Mouse (Mus musculus): ENCODE data around the gene Nudt3. TPM values are rescaled to one million over a fixed set of nuclear protein-coding genes. Genes with fewer than 3 reads are reported as not detected.

Gene Nudt3
- polyA plus RNA-seq, 1 experiment from 2014 or later: 70.2 TPM

DNA sequence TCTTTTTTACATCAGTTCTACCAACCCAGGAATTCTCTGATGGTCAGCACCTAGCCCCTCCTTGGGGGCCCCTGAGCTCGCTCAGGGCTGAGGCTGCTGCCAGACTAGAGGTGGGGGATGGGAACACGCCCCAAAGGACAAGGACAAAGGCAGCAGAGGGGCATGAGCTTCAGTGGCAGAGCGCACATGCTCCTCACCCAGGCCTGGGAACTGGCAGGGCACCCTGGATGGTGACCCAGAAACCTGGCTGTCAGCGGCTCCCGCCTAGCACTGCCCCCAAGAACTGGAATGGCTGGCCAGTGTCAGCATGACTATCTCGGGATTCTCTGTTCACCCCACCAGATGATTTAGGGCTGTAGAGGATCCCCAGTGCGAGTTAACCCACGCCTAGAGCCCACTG, 74.1 kb downstream of the Nudt3 start:
- Histone ChIP-seq H3K4me3 (replicated peaks; ENCODE audit: low read depth, low read length) (no peak overlapping the region), H3K4me2 (ENCODE audit: low read length) (no peak overlapping the region), H3K27ac (no peak overlapping the region), H3K4me1 (replicated peaks; ENCODE audit: insufficient read depth, low read length) (0 out of 2 replicates have a peak, but pooled peaks cover 5% of the 10 kb centered on the region), H3K27me3 (ENCODE audit: insufficient read depth, low read length) (no peaks in the 10 kb centered on the region), H3K9ac (ENCODE audit: low read depth, low read length) (no peak overlapping the region), H3K9me3 (replicated peaks; ENCODE audit: low read length) (no peaks in the 10 kb centered on the region), H3K36me3 (ENCODE audit: insufficient read depth, low read length) (no peaks in the 10 kb centered on the region)
- TF ChIP-seq CTCF (IDR thresholded peaks at IDR 0.05; ENCODE audit: low read depth): no peak
- 53% methylated on average over 8 of the region's 8 CpGs for WGBS
- ATAC-seq (replicated peaks; ENCODE audit: low FRiP score, low read depth) (no peak), DNase-seq (ENCODE audit: low spot score) (no peak)

DNA sequence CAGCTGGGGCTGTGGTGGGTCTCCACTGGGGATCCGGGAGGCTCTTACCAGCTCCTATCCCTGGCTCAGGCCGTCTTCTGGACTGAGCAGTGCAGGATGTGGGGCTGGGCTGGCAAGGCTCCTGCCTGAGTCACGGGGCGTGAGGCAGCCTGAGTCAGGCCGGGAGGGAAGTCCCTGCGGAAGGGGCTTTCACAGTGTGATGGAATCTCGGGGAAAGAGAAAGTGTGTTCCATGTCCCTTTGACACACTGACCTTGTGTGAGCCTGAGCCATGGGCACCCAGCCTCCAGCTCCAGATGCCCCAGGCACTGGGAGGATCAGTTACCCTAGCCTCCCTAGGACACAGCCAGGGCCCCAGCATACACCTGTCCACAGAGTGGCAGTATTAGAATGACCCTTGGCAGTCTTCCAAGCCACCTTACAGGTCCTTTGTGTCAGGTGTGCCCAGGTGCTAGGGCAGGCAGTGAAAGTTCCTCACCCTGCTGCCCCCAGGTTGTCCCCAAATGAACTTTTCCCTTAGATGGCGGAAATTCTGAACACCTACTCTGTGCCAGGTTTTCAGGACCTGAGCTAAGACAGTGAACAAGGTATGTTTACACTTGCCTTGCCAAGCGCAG, 75.9 kb downstream of the Nudt3 start:
- Histone ChIP-seq H3K36me3 (ENCODE audit: insufficient read depth, low read length) (no peaks in the 10 kb centered on the region), H3K4me3 (replicated peaks; ENCODE audit: low read depth, low read length) (no peak overlapping the region), H3K9me3 (replicated peaks; ENCODE audit: low read length) (no peaks in the 10 kb centered on the region), H3K9ac (ENCODE audit: low read depth, low read length) (no peak overlapping the region), H3K4me1 (replicated peaks; ENCODE audit: insufficient read depth, low read length) (0 out of 2 replicates have a peak, but pooled peaks cover 5% of the 10 kb centered on the region), H3K4me2 (ENCODE audit: low read length) (no peak overlapping the region), H3K27me3 (ENCODE audit: insufficient read depth, low read length) (no peaks in the 10 kb centered on the region), H3K27ac (no peak overlapping the region)
- WGBS: 54% methylated on average over 9 of the region's 9 CpGs
- TF ChIP-seq CTCF (IDR thresholded peaks at IDR 0.05; ENCODE audit: low read depth): no peak
- DNase-seq (ENCODE audit: low spot score) (no peak), ATAC-seq (replicated peaks; ENCODE audit: low FRiP score, low read depth) (peak; percentile 30; the same call in 1 of the 2 replicates)

DNA sequence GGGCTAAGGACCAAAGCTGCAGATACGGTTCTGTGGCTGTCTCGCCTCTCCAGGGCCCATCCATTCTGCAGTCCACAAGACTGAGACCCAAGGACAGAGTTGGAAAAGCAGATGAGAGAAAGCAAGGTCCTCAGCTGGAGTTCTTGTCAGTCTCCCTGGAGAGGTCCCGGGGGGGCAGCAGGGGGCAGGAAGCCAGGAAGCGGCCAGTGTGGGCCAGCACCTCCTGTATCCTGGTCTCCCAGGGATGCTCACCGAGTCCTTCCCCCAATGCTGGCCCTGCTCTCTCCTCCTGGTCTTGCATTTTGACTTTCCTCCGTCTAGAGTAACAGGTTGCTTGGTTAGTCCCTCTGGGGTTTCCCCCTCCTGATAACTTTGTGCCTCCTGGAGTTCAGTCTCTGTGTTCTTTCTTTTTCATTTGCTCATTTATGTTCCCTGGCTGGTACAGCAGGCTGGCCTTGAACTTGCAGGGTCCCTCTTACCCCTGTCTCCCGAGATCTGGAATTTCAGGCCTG, 76.7 kb downstream of the Nudt3 start:
- no peak for DNase-seq (ENCODE audit: low spot score)

DNA sequence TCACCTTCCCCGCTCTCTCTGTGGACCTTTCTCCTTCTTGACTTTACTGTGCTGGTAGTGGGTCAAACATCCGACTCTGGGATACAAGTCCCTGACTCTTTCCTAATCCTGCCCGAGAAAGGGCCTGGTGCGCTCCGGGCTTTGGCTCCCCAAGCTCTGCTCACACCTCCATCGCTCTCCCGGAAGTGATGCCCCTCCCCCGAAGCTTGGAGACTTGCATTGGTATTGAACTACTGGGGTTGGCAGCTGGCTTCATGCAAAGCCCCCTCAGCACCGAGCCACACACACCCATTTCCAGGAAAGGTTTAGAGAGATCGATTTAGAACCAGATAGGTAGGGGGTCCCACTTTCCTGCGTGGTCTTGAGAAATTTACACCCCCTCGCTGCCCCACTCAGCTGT, 77.3 kb downstream of the Nudt3 start:
- no peak overlapping the region for H3K4me3 ChIP-seq (replicated peaks; ENCODE audit: low read depth, low read length)
- H3K9me3 ChIP-seq (replicated peaks; ENCODE audit: low read length): no peaks in the 10 kb centered on the region
- H3K27me3 ChIP-seq (ENCODE audit: insufficient read depth, low read length): no peaks in the 10 kb centered on the region
- WGBS: 49% methylated on average over 12 of the region's 12 CpGs
- DNase-seq (ENCODE audit: low spot score) (no peak), ATAC-seq (replicated peaks; ENCODE audit: low FRiP score, low read depth) (no peak)
- H3K9ac ChIP-seq (ENCODE audit: low read depth, low read length): no peak overlapping the region
- no peak overlapping the region for H3K4me2 ChIP-seq (ENCODE audit: low read length)
- no peak overlapping the region for H3K27ac ChIP-seq
- H3K36me3 ChIP-seq (ENCODE audit: insufficient read depth, low read length): no peaks in the 10 kb centered on the region
- H3K4me1 ChIP-seq (replicated peaks; ENCODE audit: insufficient read depth, low read length): 0 out of 2 replicates have a peak, but pooled peaks cover 5% of the 10 kb centered on the region
- no peak for TF ChIP-seq CTCF (IDR thresholded peaks at IDR 0.05; ENCODE audit: low read depth)

More for the DNA sequence above, 76.7 kb downstream of the Nudt3 start:
- no peak for ATAC-seq (replicated peaks; ENCODE audit: low FRiP score, low read depth)
- Histone ChIP-seq H3K27me3 (ENCODE audit: insufficient read depth, low read length) (no peaks in the 10 kb centered on the region), H3K4me2 (ENCODE audit: low read length) (no peak overlapping the region), H3K4me3 (replicated peaks; ENCODE audit: low read depth, low read length) (no peak overlapping the region), H3K9me3 (replicated peaks; ENCODE audit: low read length) (no peaks in the 10 kb centered on the region), H3K4me1 (replicated peaks; ENCODE audit: insufficient read depth, low read length) (0 out of 2 replicates have a peak, but pooled peaks cover 5% of the 10 kb centered on the region), H3K36me3 (ENCODE audit: insufficient read depth, low read length) (no peaks in the 10 kb centered on the region), H3K27ac (no peak overlapping the region), H3K9ac (ENCODE audit: low read depth, low read length) (no peak overlapping the region)
- 74% methylated on average over 7 of the region's 7 CpGs for WGBS
- no peak for TF ChIP-seq CTCF (IDR thresholded peaks at IDR 0.05; ENCODE audit: low read depth)

DNA sequence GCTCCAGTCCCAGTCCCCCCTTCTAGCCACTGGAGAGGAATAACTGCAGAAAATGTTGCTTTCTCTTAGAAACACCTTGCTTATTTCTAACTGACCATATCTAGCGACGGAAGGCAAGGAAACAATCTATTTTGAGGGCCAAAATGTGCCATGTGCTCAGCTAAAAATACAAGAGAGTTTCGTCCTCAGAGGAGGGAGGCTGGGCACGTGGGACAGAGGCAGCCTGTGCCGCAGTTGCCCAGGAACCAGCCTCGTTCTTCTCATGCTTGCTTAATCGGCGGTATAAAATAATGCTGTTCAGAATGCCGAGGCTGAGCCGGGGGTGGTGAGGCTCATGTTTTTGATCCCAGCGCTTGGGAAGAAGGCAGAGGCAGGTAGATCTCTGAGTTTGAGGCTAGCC, 78.7 kb downstream of the Nudt3 start:
- no peak for TF ChIP-seq CTCF (IDR thresholded peaks at IDR 0.05; ENCODE audit: low read depth)

DNA sequence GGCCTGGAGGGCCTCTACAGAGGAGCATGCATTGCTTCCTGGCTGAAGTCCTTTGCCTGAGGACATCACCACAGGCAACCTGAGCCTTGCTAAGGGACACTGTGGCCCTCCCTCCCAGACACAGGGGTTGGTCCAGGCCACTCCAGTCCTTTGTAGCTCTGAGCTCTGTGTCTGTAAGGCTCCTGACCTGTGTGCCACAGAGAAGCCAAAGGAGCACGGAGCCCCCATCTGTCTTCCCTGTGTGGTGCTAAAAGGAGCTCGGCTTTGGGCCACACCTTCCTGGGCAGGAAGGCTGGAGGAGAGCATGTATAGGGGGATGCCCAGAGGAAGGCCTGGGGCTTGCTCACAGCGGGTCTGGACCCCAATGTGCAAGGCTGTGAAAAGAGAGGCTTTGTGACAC, 81.3 kb downstream of the Nudt3 start:
- no peak overlapping the region for H3K4me3 ChIP-seq (replicated peaks; ENCODE audit: low read depth, low read length)
- no peak overlapping the region for H3K27ac ChIP-seq
- DNase-seq (ENCODE audit: low spot score) (no peak), ATAC-seq (replicated peaks; ENCODE audit: low FRiP score, low read depth) (no peak)
- H3K9me3 ChIP-seq (replicated peaks; ENCODE audit: low read length): no peaks in the 10 kb centered on the region
- H3K9ac ChIP-seq (ENCODE audit: low read depth, low read length): no peak overlapping the region
- no peak for TF ChIP-seq CTCF (IDR thresholded peaks at IDR 0.05; ENCODE audit: low read depth)
- H3K27me3 ChIP-seq (ENCODE audit: insufficient read depth, low read length): no peaks in the 10 kb centered on the region
- no peaks in the 10 kb centered on the region for H3K4me1 ChIP-seq (replicated peaks; ENCODE audit: insufficient read depth, low read length)
- H3K36me3 ChIP-seq (ENCODE audit: insufficient read depth, low read length): no peaks in the 10 kb centered on the region
- WGBS: 78% methylated on average over 3 of the region's 3 CpGs
- no peak overlapping the region for H3K4me2 ChIP-seq (ENCODE audit: low read length)

More for the DNA sequence above, 78.7 kb downstream of the Nudt3 start:
- no peak overlapping the region for H3K27ac ChIP-seq
- H3K9me3 ChIP-seq (replicated peaks; ENCODE audit: low read length): no peaks in the 10 kb centered on the region
- H3K9ac ChIP-seq (ENCODE audit: low read depth, low read length): no peak overlapping the region
- WGBS: 87% methylated on average over 11 of the region's 11 CpGs
- H3K36me3 ChIP-seq (ENCODE audit: insufficient read depth, low read length): no peaks in the 10 kb centered on the region
- ATAC-seq (replicated peaks; ENCODE audit: low FRiP score, low read depth) (no peak), DNase-seq (ENCODE audit: low spot score) (no peak)
- no peaks in the 10 kb centered on the region for H3K27me3 ChIP-seq (ENCODE audit: insufficient read depth, low read length)
- 0 out of 2 replicates have a peak, but pooled peaks cover 5% of the 10 kb centered on the region for H3K4me1 ChIP-seq (replicated peaks; ENCODE audit: insufficient read depth, low read length)
- H3K4me3 ChIP-seq (replicated peaks; ENCODE audit: low read depth, low read length): no peak overlapping the region
- H3K4me2 ChIP-seq (ENCODE audit: low read length): no peak overlapping the region
